Mouse (Mus musculus) heart, postnatal 4 days (tissue): ENCODE measurements at regions not wholly inside any gene's neighbourhood (a gene's known extent, or its start where the extent isn't known, plus 50 kb on each side); places are given as distances from the start of the nearest gene placed in this dataset.

ENCODE experiments used
- DNase-seq: peaks from one replicate; pipeline ENCODE4 v3.0.0; 2021

GRCm38 (mm10) chr13:101954521-101954920 lies 186.5 kb upstream of the Pik3r1 start:
- DNase-seq, result no peak

- no peak for DNase-seq
Observed at GRCm38 (mm10) chr13:101955806-101956418, 187.9 kb upstream of the Pik3r1 start.

- DNase-seq, result peak; percentile 35
Observed at GRCm38 (mm10) chr13:101957782-101958181, 189.8 kb upstream of the Pik3r1 start.

GRCm38 (mm10) chr13:101965537-101965936 lies 197.5 kb upstream of the Pik3r1 start:
- no peak for DNase-seq

- no peak for DNase-seq
Observed at GRCm38 (mm10) chr13:101966799-101967397, 198.9 kb upstream of the Pik3r1 start.

DNA sequence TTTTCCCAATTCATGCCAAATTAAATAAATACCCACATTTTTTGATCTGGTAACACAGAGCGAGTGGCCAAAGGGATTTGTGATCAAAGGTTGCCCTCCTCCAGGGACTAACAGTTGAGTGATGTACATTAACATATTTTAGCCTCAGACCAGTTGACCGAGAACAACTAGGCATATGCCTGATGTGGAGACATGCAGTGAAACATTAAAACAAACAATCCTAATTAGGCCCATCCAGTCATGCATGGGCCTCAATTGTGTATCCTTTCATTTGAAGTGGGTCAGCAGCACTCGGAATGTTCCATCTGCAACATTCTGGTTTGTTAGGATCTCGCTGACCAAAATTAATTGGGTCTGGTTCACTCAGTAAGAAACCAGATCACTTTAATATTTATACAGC lies 199.4 kb upstream of the Pik3r1 start:
- DNase-seq, result no peak

DNA sequence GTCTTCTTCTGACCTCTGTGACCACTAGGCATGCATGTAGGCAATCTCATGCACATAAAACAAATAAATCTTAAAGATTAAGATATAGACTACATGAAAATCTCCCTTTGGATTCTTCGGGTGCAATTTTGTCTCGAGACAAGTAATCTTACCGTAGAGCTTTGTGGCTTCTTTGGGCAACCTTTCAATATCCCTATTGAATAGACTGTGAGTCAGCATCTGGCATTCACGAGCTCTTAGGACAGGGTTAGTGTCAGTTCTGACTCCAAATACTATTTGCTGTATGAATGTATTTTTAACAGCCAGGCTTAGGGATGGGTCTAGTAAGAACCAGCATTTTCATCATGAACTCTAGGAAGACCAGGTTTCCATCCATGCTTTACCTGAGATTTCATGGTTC lies 208.7 kb upstream of the Pik3r1 start:
- no peak for DNase-seq

GRCm38 (mm10) chr13:101980171-101980835 lies 212.3 kb upstream of the Pik3r1 start:
- DNase-seq, result no peak

GRCm38 (mm10) chr13:101988637-101989413 lies 220.8 kb upstream of the Pik3r1 start:
- DNase-seq, result no peak

GRCm38 (mm10) chr13:101991729-101992128 lies 223.7 kb upstream of the Pik3r1 start:
- DNase-seq, result no peak

DNA sequence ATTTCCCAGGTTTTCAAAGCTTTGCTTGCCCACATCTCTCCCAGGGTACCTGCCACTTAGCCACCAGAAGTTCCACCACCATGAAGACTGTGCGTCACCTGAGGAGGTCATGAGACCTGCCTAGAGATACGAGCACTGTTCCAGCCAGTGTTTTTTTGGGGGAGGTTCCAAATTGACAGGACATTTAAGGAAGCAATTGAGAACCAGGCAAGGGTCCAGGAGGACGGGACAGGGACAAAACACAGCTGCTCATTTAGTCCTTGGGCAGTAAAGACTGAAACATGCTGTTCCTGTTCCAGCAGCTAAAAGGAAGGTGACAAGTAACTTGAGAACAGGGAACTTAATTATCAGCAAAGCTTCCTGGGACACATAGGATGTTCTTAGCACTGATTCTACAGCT lies 226.8 kb upstream of the Pik3r1 start:
- peak; percentile 62 for DNase-seq

- DNase-seq, result no peak
Observed at GRCm38 (mm10) chr13:101995529-101995928, 227.5 kb upstream of the Pik3r1 start.

DNA sequence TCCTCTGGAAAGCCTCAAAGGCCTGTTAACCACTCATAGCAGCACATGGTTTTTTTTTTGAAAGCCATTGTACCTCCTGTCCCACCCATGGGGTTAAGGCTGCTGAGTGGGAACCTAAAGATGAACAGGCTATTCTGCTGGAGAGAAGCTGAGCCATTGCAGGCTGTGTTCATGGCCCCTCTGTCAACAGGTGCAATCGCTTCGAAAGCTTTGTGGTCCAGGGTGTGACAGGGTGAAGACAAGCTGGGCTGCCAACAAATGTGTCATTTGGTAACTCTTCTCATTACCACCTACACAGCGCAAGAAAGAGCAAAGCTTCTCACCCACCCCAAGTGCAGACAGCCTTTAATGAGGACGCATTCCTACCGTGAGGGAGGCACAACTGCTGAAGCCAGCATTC lies 228.1 kb upstream of the Pik3r1 start:
- no peak for DNase-seq

DNA sequence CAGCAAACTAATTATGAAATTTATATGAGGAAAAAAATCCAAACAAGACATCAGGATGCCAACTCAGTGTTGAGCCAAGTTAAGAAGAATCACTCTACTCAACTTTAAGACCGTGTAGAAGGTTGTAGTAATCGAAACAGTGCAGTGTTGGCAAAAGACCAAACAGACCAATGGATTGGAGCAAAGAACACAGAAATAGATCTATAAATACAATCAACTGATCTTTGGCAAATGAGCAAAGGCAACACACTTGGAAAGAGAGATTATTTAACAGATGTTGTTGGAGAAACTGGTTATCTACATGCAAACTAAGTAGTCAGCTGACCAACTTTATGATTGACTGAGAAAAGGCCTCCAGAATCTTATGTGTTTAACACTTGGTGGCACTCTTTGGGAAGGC lies 229.4 kb upstream of the Pik3r1 start:
- DNase-seq, result no peak

DNA sequence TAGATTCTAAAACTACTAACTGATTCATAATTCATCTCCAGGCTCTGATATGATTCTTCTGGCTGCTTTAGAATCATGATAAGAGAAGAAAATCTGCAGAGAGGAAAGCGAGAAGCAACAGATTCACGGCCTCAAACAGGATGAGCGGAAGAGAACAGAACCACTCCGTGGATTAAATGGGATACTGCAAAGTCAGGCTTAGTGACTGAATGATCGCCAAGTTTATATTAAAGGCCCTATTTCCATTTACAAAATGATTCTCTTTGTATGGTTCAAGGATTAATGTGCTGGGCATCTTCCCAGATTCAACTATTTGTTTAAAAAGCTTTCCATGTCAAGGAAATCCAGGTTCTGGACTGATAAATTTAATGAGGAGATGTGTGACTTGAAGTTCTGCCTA lies 238.5 kb upstream of the Pik3r1 start:
- DNase-seq, result no peak

GRCm38 (mm10) chr13:102011965-102012364 lies 243.9 kb upstream of the Pik3r1 start:
- no peak for DNase-seq

GRCm38 (mm10) chr13:102014514-102014913 lies 246.5 kb upstream of the Pik3r1 start:
- DNase-seq, result no peak

GRCm38 (mm10) chr13:102014958-102015357 lies 246.9 kb upstream of the Pik3r1 start:
- no peak for DNase-seq

GRCm38 (mm10) chr13:102016518-102016917 lies 248.5 kb upstream of the Pik3r1 start:
- no peak for DNase-seq

DNA sequence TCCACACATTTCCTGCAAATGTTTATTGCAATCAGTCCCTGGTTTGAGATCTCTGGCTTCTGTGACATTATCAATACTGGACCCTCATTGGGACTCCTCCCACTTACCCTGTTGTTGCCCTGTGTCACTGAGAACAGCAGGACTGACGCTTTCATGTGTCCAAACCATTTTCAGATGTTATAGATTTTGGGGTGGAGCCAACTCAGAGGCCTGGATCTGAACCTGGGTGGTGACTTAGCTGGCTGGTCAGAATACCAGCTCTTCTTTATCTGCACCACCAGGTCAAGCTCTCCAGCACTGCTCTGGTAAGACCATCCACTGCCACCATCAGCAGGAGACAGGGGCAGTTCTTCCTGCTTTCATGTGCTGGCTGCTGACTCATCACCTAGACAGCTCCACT lies 254.3 kb upstream of the Pik3r1 start:
- no peak for DNase-seq

DNA sequence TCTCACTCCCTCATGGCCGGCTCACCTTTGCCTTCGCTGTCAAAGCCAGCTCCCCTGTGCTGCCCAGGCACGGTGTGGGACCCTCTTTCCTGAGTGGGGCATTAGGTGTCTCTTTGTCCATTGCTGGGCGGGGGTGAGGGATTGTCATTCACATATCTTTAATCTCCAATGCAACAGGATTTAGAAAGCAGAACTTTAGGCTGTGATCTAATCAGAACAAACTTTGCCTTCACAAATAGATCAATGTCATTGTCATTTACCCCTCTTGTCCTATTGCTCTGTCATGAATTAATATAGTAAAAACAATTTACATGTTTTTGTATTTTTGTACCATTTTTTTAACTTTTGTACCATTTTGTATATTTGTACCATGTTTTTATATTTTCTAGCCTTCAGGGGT lies 254.7 kb upstream of the Pik3r1 start:
- DNase-seq, result no peak

- no peak for DNase-seq
Observed at GRCm38 (mm10) chr13:102023624-102024023, 255.6 kb upstream of the Pik3r1 start.

DNA sequence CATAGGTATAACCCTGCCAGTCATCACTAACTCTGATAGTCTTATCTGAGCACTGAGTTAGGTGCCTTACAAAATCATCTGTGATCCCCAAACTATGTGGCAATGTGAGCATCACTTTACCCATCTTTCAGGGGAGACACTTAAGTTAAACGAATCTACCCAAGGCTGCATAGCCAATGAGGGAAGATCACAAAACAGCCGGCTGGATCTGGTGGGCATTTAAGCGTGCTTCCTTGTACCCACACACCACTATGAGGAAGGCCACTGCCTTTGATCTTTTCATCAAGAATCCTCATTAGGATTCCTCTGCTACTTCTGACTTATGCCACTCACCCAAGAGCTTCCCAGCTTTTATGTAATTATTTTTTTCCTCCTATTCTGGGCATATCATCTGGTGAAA lies 257.1 kb upstream of the Pik3r1 start:
- no peak for DNase-seq
